Mouse (Mus musculus): Measurements from ENCODE around the gene Sptlc3. TPM values are rescaled to one million over a fixed set of nuclear protein-coding genes. Genes with fewer than 3 reads are reported as not detected.

Sptlc3 gene
- total RNA-seq (2018; cell fraction: chromatin; rRNA removed) = not detected
- not detected for total RNA-seq (2018; cell fraction: cytosol; rRNA removed)
- not detected for total RNA-seq (2018; cell fraction: nucleus; rRNA removed)
- polyA plus RNA-seq (2018) = not detected in 3 replicates

DNA sequence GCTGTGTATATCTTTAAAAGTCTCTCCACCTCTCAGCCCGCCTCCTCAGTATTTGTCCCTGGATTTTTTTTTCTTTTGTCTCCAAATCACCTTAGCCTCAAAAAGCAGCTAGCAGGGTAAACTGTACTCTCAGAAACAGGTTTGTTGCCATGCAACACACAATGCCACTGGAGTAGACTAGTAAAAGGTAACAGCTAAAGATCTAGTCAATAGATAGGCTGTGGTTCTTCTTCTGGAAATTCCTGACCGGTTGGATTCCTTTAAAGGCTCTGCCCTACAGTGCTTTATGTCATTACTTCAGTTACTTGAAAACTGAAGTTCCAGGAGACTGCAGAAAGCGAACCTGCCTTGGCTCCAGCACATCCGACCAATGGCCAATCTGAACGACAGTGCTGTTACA lies at the start of gene Sptlc3:
TSS of gene Sptlc3 (plus strand) at position 78 of the 400 bp plus-strand sequence.
- Histone ChIP-seq H3K36me3 (ENCODE audit: inconsistent target) (no peaks in the 10 kb centered on the region), H3K27ac (no peak within 1 kb of the TSS), H3K79me2 (ENCODE audit: inconsistent target) (no peaks in the 10 kb centered on the region), H3K4me3 (ENCODE audit: inconsistent target) (no peak within 1 kb of the TSS)
- WGBS (ENCODE audit: missing documents) = 70% methylated on average over 5 of the region's 5 CpGs

DNA sequence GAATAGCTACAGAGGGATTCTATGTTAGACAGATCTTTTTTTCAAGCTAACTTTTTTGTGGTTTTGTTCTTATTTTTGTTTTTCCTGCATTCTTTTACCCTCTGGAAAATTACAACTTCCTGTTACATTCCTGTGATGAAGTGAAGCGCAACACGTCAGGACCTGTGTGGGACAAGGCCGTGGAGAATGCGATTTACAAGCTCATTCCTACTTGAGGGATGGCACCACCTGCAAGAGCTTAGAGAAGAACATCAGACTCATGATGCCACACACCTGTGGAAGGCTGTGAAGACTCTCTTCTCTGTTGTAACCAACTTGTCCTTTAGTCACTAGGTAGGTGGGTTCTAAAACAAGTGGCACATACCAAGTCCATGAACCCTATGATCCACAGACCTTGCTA lies 26.0 kb upstream of the Sptlc3 start:
- no peak overlapping the region for H3K27ac ChIP-seq
- H3K4me3 ChIP-seq (ENCODE audit: inconsistent target) = no peak overlapping the region
- WGBS (ENCODE audit: missing documents) = 67% methylated on average over 4 of the region's 4 CpGs
- no peaks in the 10 kb centered on the region for H3K79me2 ChIP-seq (ENCODE audit: inconsistent target)
- H3K36me3 ChIP-seq (ENCODE audit: inconsistent target) = no peaks in the 10 kb centered on the region

DNA sequence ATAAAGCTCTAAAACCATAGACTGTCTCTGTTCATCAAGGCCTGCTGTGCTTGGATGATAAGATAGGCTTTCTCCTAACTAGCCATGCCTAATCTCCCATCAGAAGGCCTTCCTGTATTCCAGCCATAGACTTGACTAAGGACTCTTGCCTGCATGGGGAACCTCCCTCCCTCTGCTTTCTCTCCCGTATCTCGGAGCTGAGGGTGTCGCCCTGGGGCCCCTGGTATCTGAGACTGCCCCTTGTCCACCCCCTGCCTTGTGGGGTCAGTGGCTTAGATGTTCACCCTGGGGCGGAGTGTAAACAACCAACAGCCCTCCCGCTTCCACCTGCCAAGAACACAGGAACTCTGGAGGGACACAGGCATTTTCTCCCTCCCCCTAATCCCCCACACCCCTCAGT lies 5.0 kb upstream of the Sptlc3 start:
- 75% methylated on average over 5 of the region's 5 CpGs for WGBS (ENCODE audit: missing documents)
- Histone ChIP-seq H3K36me3 (ENCODE audit: inconsistent target) (no peaks in the 10 kb centered on the region), H3K27ac (no peak overlapping the region), H3K79me2 (ENCODE audit: inconsistent target) (no peaks in the 10 kb centered on the region), H3K4me3 (ENCODE audit: inconsistent target) (no peak overlapping the region)

DNA sequence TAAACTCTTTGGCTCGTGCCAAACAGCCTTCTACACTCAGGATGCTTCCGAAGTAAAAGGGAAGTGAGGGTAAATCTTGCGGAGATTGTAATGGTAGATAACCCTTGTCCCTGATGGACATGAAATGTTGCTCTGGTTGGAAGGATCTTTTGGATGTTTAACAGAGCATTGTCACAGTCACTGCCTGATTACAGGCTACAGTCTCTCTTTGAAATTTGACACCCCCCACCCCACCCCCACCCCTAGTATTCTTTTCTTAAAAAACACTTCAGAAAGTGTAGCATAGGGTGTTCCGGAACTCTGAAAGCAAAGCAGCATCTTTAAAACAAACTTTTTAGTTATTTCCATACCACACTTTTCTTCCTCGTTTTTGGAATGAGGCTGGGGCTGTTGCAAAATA lies 916 bp downstream of the Sptlc3 start:
- Histone ChIP-seq H3K36me3 (ENCODE audit: inconsistent target) (no peaks in the 10 kb centered on the region), H3K79me2 (ENCODE audit: inconsistent target) (no peaks in the 10 kb centered on the region), H3K27ac (no peak overlapping the region), H3K4me3 (ENCODE audit: inconsistent target) (no peak overlapping the region)
- WGBS (ENCODE audit: missing documents) = 35% methylated on average over 5 of the region's 5 CpGs

DNA sequence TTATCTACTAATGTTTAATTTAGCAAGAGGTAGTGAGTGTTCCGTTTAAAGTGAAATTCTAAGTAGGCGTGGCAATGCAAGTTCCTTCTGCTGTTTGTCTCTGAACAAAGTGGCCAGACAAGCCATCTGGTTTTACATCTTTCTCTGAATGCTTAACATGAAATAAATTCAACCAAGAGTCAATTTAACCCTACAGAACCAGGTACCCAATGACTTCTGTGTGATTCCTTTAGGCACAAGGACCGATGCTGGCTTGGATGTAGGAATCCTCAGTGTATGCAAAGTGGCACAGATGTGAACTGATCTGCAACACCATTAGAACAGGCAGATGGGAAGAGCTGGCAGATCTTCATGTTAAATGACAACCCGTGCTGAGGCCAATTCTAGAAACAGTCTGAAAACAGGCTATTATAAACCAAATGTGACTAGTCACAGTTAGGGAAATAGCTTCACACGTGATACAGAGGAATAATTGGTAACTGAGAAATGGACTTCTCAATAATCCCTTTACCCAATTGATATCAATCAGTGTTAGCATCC lies 68.3 kb downstream of the Sptlc3 start:
- H3K79me2 ChIP-seq (ENCODE audit: inconsistent target) = no peaks in the 10 kb centered on the region
- H3K36me3 ChIP-seq (ENCODE audit: inconsistent target) = no peaks in the 10 kb centered on the region
- no peak overlapping the region for H3K4me3 ChIP-seq (ENCODE audit: inconsistent target)
- no peak overlapping the region for H3K27ac ChIP-seq
- 84% methylated on average over 5 of the region's 5 CpGs for WGBS (ENCODE audit: missing documents)

DNA sequence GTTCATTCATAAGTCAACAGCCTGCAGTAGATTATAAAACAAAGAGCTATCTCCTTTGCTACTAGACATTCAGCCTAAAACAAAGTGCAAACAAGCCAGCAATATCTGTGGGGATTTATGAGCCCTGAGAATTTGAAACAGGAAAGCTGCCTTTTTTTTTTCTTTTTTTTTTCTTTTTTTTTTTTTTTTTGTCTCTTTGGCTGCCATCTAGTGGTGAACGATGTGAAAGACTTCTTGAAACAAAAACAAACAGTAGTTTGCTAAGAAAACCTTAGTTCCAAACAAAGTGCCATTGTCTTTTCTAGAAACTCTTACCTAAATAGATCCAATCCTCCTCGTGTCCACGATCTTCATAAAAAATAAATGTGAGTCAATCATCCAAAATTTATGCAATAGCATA lies 85.6 kb downstream of the Sptlc3 start:
- no peak overlapping the region for H3K27ac ChIP-seq
- no peak overlapping the region for H3K4me3 ChIP-seq (ENCODE audit: inconsistent target)
- H3K79me2 ChIP-seq (ENCODE audit: inconsistent target) = no peaks in the 10 kb centered on the region
- no peaks in the 10 kb centered on the region for H3K36me3 ChIP-seq (ENCODE audit: inconsistent target)
- 6% methylated on average over 3 of the region's 3 CpGs for WGBS (ENCODE audit: missing documents)

DNA sequence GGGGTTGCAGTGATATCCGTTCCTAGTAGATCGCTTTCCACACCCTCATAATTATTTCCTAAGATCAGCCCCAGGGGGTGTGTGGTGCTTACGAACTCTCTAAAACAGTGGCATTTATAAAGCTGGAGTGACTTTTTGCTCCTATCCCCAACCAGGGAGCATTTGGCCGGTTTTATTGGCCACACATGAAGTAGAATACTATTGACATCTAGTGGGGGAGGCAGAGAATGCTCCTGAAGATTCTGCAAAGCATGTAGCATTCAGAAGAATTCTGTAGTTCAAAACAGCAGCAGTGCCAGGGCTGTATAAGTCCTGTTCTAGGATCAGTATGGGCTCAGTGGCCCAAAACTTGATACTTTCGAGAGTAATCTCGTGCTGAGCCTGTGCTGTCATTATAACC lies 89.1 kb downstream of the Sptlc3 start:
- Histone ChIP-seq H3K36me3 (ENCODE audit: inconsistent target) (no peaks in the 10 kb centered on the region), H3K4me3 (ENCODE audit: inconsistent target) (no peak overlapping the region), H3K79me2 (ENCODE audit: inconsistent target) (no peaks in the 10 kb centered on the region), H3K27ac (no peak overlapping the region)
- WGBS (ENCODE audit: missing documents) = 79% methylated on average over 6 of the region's 6 CpGs

DNA sequence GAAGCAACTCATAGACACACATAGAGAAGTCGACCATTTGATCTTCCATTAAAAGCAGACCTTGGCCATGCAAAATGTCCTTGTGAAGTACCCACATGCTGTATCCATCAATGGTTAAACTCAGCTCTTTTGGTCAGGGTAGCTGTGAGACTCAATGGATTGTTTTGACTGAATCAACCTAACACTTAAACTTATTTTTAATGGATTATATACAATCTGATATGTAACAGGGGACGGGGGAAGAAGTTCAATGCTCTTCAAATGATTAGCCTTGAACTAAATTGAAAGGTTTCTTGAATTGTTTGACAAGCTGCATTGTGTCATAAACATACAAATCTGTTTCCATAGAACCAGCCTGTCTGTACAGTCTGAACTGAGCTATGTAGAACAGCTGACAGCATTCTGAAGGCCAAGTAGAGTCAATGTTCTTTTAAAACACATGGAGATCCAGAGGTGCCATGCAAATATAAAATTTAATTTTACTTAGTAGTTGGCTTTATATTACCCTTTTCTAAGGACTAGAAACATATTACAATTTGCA lies 94.0 kb downstream of the Sptlc3 start:
- H3K36me3 ChIP-seq (ENCODE audit: inconsistent target) = no peaks in the 10 kb centered on the region
- no peak overlapping the region for H3K27ac ChIP-seq
- H3K79me2 ChIP-seq (ENCODE audit: inconsistent target) = no peaks in the 10 kb centered on the region
- 90% methylated on average over 2 of the region's 2 CpGs for WGBS (ENCODE audit: missing documents)
- H3K4me3 ChIP-seq (ENCODE audit: inconsistent target) = no peak overlapping the region

DNA sequence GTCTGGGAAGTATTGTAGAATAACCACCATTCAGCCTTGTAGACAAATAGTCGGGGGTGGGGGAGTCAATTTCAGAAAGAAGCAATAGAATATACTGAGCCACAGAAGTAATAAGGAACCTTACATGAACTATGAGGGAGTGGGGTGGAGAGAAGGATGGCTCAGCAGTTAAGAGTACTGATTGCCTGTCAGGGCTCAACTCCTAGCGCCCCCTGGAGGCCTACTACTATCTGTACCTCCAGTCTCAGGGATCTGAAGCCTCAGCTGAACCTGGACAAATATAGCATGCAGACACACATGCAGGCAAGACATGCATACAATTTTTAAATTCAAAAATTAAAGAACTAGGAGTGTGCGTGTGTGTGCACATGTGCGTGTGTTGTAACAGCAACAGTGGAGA lies 96.2 kb downstream of the Sptlc3 start:
- no peak overlapping the region for H3K27ac ChIP-seq
- WGBS (ENCODE audit: missing documents) = 53% methylated on average over 4 of the region's 4 CpGs
- H3K4me3 ChIP-seq (ENCODE audit: inconsistent target) = no peak overlapping the region
- H3K36me3 ChIP-seq (ENCODE audit: inconsistent target) = no peaks in the 10 kb centered on the region
- H3K79me2 ChIP-seq (ENCODE audit: inconsistent target) = no peaks in the 10 kb centered on the region

DNA sequence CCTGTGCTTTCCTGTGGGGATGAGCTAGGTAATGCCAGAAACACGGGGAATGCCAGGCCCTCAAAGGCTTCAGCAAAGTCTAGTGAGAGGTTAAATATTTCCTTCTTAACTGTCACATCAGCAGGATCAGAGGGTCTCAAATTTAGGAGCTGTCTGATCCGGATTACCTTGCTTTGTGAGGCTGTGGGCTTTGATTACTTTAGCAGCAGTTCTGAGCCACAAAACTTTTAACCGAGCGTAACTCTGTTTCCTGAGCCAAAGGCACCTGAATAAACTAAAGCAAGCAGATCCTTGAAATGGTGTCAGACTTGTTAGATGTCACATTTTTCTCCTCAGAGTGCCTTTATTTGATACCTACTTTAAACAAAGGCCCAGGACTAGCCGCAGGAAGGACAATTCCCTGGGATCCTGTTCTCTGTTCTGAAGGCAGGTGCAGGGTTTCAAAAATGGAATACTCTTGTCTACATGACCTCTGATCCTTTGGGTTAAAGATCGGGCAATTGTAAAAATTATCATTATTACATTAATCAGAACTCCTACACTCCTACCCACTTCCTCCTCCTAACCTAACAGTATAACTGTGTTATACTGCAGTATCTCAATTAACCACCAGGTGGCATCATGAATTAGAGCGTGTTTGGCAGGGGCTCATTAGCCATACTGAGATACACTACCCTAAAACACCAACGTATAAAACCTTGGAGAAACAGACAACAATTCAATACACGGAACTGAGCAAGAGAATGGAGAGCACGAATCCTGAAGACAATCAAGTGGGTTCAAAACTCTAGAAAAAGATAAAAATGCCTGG lies 97.4 kb downstream of the Sptlc3 start:
- Histone ChIP-seq H3K36me3 (ENCODE audit: inconsistent target) (no peaks in the 10 kb centered on the region), H3K79me2 (ENCODE audit: inconsistent target) (no peaks in the 10 kb centered on the region), H3K27ac (no peak overlapping the region), H3K4me3 (ENCODE audit: inconsistent target) (no peak overlapping the region)
- WGBS (ENCODE audit: missing documents) = 44% methylated on average over 10 of the region's 10 CpGs

DNA sequence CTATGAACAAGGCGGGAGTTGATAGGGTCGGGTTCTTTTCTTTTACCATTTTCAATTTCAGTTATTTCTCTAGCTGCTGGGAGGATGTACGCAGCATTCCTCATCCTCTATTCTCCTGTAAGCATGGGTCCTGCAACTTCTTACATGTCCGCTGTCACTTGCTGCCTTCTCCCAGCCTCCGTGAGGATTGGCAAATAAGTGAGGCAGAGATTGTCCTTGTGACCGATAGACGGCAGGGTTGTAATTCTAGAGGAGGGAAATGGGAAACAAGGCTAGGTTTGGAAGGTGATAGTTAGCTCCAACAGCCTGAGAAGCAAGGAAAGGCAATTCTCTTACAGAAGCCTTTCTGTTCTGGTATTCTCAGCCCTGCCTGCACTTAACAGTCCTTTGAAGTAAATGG lies 98.4 kb downstream of the Sptlc3 start:
- no peaks in the 10 kb centered on the region for H3K36me3 ChIP-seq (ENCODE audit: inconsistent target)
- H3K79me2 ChIP-seq (ENCODE audit: inconsistent target) = no peaks in the 10 kb centered on the region
- H3K4me3 ChIP-seq (ENCODE audit: inconsistent target) = no peak overlapping the region
- no peak overlapping the region for H3K27ac ChIP-seq
- 77% methylated on average over 7 of the region's 7 CpGs for WGBS (ENCODE audit: missing documents)

DNA sequence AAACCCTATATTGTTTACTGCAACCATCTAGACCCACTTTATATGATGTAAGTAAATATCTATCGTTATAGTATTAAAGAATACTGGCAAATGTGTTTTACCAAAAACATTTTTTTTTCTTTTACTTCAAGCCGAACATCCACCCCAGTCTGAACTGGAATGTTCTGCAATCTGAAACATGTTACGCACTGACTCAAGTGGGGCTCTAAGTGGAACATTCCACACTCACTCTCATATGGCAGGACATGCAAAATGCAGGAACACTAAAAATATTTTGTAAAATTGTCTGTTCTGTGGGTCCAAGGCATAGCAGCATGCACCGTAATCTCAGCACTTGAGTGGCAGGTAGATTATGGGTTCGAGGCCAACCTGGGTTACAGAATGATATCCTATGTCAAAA lies 103.5 kb downstream of the Sptlc3 start:
- 100% methylated on average over 3 of the region's 5 CpGs for WGBS (ENCODE audit: missing documents)
- no peaks in the 10 kb centered on the region for H3K79me2 ChIP-seq (ENCODE audit: inconsistent target)
- H3K36me3 ChIP-seq (ENCODE audit: inconsistent target) = no peaks in the 10 kb centered on the region
- no peak overlapping the region for H3K4me3 ChIP-seq (ENCODE audit: inconsistent target)
- H3K27ac ChIP-seq = no peak overlapping the region

DNA sequence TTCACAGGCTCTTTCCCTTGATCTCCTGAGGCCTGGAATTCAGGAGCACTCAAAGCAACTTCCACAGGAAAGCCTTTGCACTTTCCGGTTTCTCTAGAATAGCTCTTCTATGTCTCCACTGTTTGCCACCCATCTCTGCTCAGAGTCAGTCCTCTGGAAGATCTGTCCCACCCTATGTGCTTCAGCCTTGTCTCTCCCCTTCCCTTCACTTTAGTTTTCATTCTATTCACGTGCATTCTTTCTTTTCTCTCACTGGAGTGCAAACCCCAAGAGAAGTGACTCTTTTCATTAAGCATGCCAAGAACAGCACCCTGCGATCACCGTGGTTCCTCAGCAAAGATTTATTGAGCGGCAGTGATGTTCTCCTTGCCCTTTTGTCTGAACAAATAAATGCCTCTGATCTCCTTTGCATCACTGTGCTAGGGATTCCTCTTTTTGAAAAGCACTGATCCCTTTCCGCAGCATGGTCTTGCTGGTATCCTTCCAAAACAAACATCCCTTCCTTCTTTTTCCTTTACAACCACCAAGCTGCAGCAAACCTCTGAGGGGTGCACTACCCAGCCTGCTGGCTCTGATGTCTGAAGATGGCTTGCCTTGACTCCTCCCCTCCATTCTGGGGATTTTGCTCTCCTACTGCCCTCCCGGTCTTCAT lies 108.0 kb downstream of the Sptlc3 start:
- no peak overlapping the region for H3K4me3 ChIP-seq (ENCODE audit: inconsistent target)
- H3K36me3 ChIP-seq (ENCODE audit: inconsistent target) = no peaks in the 10 kb centered on the region
- no peaks in the 10 kb centered on the region for H3K79me2 ChIP-seq (ENCODE audit: inconsistent target)
- no peak overlapping the region for H3K27ac ChIP-seq
- WGBS (ENCODE audit: missing documents) = 43% methylated on average over 7 of the region's 7 CpGs

DNA sequence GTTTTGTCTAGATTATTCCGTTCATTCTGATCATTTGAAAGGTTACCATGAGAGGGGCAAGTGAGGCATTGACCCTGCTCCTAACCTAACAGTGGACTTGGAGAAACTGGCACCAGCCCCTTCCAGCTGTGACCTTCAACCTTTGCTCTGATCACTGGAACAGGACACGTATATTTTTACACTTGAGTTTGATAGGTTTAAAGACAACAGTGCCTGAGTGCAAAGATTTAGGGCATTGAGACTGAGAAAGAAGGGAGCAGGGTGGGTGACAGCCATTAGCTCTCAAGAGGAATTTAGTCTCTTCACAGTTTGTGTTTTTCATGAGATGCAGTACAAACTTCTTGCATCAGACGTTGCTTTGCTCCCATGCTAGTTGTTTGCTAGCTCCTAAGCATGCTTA lies 114.5 kb downstream of the Sptlc3 start:
- H3K4me3 ChIP-seq (ENCODE audit: inconsistent target) = no peak overlapping the region
- H3K79me2 ChIP-seq (ENCODE audit: inconsistent target) = no peaks in the 10 kb centered on the region
- no peaks in the 10 kb centered on the region for H3K36me3 ChIP-seq (ENCODE audit: inconsistent target)
- H3K27ac ChIP-seq = no peak overlapping the region
- WGBS (ENCODE audit: missing documents) = 86% methylated on average over 3 of the region's 3 CpGs

DNA sequence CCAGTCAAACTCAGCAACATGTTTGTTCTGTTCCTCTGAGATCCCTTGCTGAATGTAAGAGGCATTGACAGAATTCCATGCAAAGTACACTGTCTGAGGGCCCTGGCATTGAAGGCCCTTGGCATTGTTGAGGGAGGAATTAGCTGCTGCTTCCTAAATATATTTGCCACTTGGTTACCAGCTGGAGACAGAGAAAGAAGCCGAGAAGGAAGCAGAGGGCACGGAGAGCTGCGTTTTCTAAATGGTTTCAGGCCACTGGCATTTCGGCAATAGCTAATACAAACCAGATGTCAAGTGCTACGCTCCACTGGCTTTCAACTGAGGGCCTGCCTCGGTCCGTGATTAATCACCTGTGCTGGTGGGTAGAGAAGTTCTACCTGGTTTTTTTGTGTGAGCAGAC lies 115.1 kb downstream of the Sptlc3 start:
- H3K4me3 ChIP-seq (ENCODE audit: inconsistent target) = no peak overlapping the region
- no peaks in the 10 kb centered on the region for H3K36me3 ChIP-seq (ENCODE audit: inconsistent target)
- no peaks in the 10 kb centered on the region for H3K79me2 ChIP-seq (ENCODE audit: inconsistent target)
- H3K27ac ChIP-seq = no peak overlapping the region
- 75% methylated on average over 7 of the region's 7 CpGs for WGBS (ENCODE audit: missing documents)
